Mouse (Mus musculus) midbrain, embryonic 14.5 days (tissue): Measurements from ENCODE around the gene Nsun5. TPM values are rescaled to one million over a fixed set of nuclear protein-coding genes. Genes with fewer than 3 reads are reported as not detected.
A peak's percentile ranks its signal among the peaks of the same experiment; 100 is the strongest.

ENCODE experiments used
- ATAC-seq: fragments of 200-750 bp; cut with Nextera tagmentation; 2 replicates; pipeline ENCODE4 v1.8.0; 2017; ENCODE audit warnings: moderate number of reproducible peaks, moderate library complexity; ENCODE audit not compliant: low FRiP score, low TSS enrichment
- DNase-seq: peaks from one replicate; pipeline ENCODE4 v3.0.0-alpha.2; 2015
- H3K27ac ChIP-seq: fragments of 300-500 bp; sonication (generic); replicated peaks from 2 replicates; pipeline ENCODE4 v1.5.1; 2014; ENCODE audit warnings: mild to moderate bottlenecking, low read depth, low read length, moderate library complexity
- H3K27me3 ChIP-seq: fragments of 300-500 bp; sonication (generic); 2 replicates; pipeline ENCODE4 v1.6.1; 2014; ENCODE audit warnings: low read length, control low read depth, mixed read lengths; ENCODE audit not compliant: control insufficient read depth, insufficient read depth
- H3K36me3 ChIP-seq: fragments of 300-500 bp; sonication (generic); 2 replicates; pipeline ENCODE4 v1.6.1; 2014; ENCODE audit warnings: low read length, control low read depth; ENCODE audit not compliant: control insufficient read depth, insufficient read depth
- H3K4me1 ChIP-seq: fragments of 300-500 bp; sonication (generic); 2 replicates; pipeline ENCODE4 v1.6.1; 2014; ENCODE audit warnings: mild to moderate bottlenecking, antibody characterized with exemption, low read length, control low read depth; ENCODE audit not compliant: control insufficient read depth, insufficient read depth
- H3K4me2 ChIP-seq: fragments of 300-500 bp; sonication (generic); 2 replicates; pipeline ENCODE4 v1.6.1; 2014; ENCODE audit warnings: mild to moderate bottlenecking, low read length, moderate library complexity
- H3K4me3 ChIP-seq: fragments of 300-500 bp; sonication (generic); replicated peaks from 2 replicates; pipeline ENCODE4 v1.5.1; 2014; ENCODE audit warnings: low read depth, low read length
- H3K9ac ChIP-seq: fragments of 300-500 bp; sonication (generic); replicated peaks from 2 replicates; pipeline ENCODE4 v1.6.1; 2014; ENCODE audit warnings: mild to moderate bottlenecking, low read length, moderate library complexity
- H3K9me3 ChIP-seq: fragments of 300-500 bp; sonication (generic); 2 replicates; pipeline ENCODE4 v1.6.1; 2016; ENCODE audit warnings: low read length, control low read depth, mixed read lengths; ENCODE audit not compliant: control insufficient read depth
- WGBS: fragments of 180-500 bp; shearing (Covaris S2); extraction: QIAGEN DNeasy Blood & Tissue Kit; methylation state at CpG from one replicate; pipeline ENCODE4 v1.1.7; 2014; 5-methylcytosine and 5-hydroxymethylcytosine counted together
- microRNA-seq: library from miRNA; unstranded; fragments of <30 nt; microRNA quantifications from one replicate; pipeline ENCODE4, GENCODE M21; 2016
- polyA plus RNA-seq: library from polyadenylated mRNA; unstranded; fragments of >200 nt; fragmentation: Nextera tagmentation; extraction: Ambion mirVana; gene quantifications from 2 replicates; pipeline ENCODE4 v1.2.1, GENCODE M21; 2014

The Nsun5 gene
- polyA plus RNA-seq, 1 experiment from 2014 or later, result 21.9 TPM

DNA sequence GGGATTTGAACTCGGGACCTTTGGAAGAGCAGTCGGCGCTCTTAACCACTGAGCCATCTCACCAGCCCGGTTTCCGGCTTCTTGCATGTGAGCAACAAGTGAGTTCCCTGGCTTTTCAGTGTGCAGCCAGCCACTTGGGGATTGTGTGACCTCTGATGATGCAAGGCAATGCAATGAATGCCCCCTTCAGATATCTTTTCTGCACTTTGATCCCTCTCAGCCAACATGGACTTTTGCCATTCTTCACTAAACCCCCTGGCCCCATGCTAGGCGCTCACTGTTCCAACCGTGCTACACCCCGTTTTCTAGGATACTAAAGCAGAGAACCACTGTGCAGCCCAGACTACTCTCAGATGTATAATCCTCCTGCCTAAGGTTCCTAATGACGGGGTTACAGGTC lies 35.7 kb downstream of the Nsun5 start:
- Histone ChIP-seq H3K27me3 (no peaks in the 10 kb centered on the region), H3K4me1 (no peaks in the 10 kb centered on the region), H3K9ac (no peak overlapping the region), H3K36me3 (peaks cover 13% of the 10 kb centered on the region), H3K4me3 (no peak overlapping the region), H3K9me3 (no peaks in the 10 kb centered on the region), H3K27ac (no peak overlapping the region), H3K4me2 (no peak overlapping the region)
- ATAC-seq, result no peak
- WGBS, result 85% methylated on average over 9 of the region's 9 CpGs
- no peak for DNase-seq

- Histone ChIP-seq H3K4me3 (no peak overlapping the region), H3K4me1 (no peaks in the 10 kb centered on the region), H3K27ac (no peak overlapping the region), H3K4me2 (no peak overlapping the region), H3K9me3 (no peaks in the 10 kb centered on the region), H3K9ac (no peak overlapping the region), H3K27me3 (no peaks in the 10 kb centered on the region), H3K36me3 (peaks cover 30% of the 10 kb centered on the region)
- 89% methylated on average over 4 of the region's 4 CpGs for WGBS
- ATAC-seq, result no peak
- no peak for DNase-seq
Observed at GRCm38 (mm10) chr5:135408114-135408513, 38.4 kb downstream of the Nsun5 start.

GRCm38 (mm10) chr5:135410266-135410665 lies 40.5 kb downstream of the Nsun5 start:
- Histone ChIP-seq H3K27me3 (no peaks in the 10 kb centered on the region), H3K27ac (no peak overlapping the region), H3K9ac (no peak overlapping the region), H3K4me3 (no peak overlapping the region), H3K4me2 (no peak overlapping the region), H3K36me3 (peaks cover 48% of the 10 kb centered on the region), H3K4me1 (no peaks in the 10 kb centered on the region), H3K9me3 (no peaks in the 10 kb centered on the region)
- DNase-seq (no peak), ATAC-seq (no peak)
- 94% methylated on average over 9 of the region's 9 CpGs for WGBS

Small RNA genes within 50 kb of the gene (microRNA-seq; reads per million reads assigned to microRNA genes)
- gene Mir7033, result 1.6 reads per million, percentile 6 among the genes with 10 or more reads in this experiment

Other genes with a start within 250 kb of the Nsun5 start
- 10.7 and 15.3 TPM in 2 replicates for gene Tbl2, start 220.3 kb upstream of the Nsun5 start, polyA plus RNA-seq
- 38.8 and 43.0 TPM in 2 replicates for gene Bcl7b, start 201.7 kb upstream of the Nsun5 start, polyA plus RNA-seq
- 30.1 and 43.9 TPM in 2 replicates for gene Baz1b, start 182.7 kb upstream of the Nsun5 start, polyA plus RNA-seq
- gene Fzd9, start 118.7 kb upstream of the Nsun5 start, polyA plus RNA-seq, result 8.7 and 11.9 TPM in 2 replicates
- gene Fkbp6, start 19.9 kb upstream of the Nsun5 start, polyA plus RNA-seq, result 0.38 TPM in 1 of 2 replicates, not detected in the other
- not detected in 2 replicates for gene Trim50, start 16.7 kb upstream of the Nsun5 start, polyA plus RNA-seq
- gene Pom121, start 24.6 kb downstream of the Nsun5 start, polyA plus RNA-seq, result 14.4 and 15.2 TPM in 2 replicates
- 28.3 and 42.0 TPM in 2 replicates for gene Hip1, start 175.2 kb downstream of the Nsun5 start, polyA plus RNA-seq
- gene Ccl26, start 193.6 kb downstream of the Nsun5 start, polyA plus RNA-seq, result not detected in 2 replicates
- gene Ccl24, start 203.1 kb downstream of the Nsun5 start, polyA plus RNA-seq, result 4.1 TPM in 1 of 2 replicates, not detected in the other